Mouse (Mus musculus): Measurements from ENCODE around the gene Olfr508. TPM values are rescaled to one million over a fixed set of nuclear protein-coding genes. Genes with fewer than 3 reads are reported as not detected.

The Olfr508 gene
- total RNA-seq (2023; ENCODE audit: inconsistent age), result not detected in 4 replicates

DNA sequence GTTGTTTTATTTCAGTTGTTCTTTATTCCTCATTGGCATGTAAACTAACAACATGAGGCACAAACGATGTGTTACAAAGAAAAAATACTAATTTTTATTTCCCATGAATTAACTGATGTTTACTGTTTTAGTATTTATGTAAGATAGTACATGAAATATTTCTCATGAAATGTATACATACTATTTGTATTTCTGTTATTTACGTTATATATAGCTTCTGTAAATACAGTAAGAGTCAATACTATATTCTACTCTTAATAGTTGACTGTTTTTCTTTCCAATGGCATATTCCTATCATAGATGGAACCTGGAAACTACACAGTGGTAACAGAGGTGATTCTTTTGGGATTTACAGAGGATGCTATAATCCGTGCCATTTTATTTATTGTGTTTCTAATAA, at the start of gene Olfr508:
Gene Olfr508 (plus strand): TSS at position 301 of the 400 bp plus-strand sequence.

DNA sequence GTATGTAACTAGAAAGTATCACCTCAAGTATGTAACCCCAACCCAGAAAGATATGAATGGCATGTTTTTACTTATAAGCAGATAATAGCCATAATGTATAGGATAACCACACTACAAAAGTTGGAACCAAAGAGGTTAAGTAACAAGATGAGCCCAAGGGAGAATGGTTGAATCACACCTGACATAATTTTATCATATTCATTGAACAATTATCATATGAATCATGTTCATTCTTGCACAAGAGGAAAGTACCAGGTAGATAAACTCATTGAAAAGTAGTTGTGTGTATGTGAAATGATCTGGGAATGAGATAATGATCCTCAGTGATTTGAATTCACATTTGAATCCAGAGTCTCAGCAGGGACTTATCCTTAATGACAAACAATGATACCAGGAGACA, 19.3 kb upstream of the Olfr508 start, which contains the start of gene Olfr506:
Gene Olfr506 (plus strand): TSS at position 301 of the 400 bp plus-strand sequence.

DNA sequence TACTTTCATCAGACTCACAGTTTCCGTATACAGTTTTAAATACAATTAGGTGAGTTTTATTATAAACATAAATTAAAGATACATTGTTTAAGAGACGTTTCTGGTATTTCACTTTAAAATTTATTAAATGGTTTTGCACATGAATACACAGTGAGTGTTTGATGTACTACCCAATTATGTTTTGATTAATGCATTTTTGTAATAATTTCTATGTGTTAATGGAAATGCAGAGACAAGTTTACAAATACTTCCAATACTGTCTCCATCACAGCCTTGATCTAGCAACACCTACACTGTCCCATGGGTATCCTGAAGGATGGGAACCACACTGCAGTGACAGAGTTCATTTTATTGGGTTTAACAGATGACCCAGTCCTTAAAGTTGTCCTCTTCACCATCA, 8.3 kb upstream of the Olfr508 start, which contains the start of gene Olfr507:
Gene Olfr507 (plus strand): TSS at position 301 of the 400 bp plus-strand sequence.

DNA sequence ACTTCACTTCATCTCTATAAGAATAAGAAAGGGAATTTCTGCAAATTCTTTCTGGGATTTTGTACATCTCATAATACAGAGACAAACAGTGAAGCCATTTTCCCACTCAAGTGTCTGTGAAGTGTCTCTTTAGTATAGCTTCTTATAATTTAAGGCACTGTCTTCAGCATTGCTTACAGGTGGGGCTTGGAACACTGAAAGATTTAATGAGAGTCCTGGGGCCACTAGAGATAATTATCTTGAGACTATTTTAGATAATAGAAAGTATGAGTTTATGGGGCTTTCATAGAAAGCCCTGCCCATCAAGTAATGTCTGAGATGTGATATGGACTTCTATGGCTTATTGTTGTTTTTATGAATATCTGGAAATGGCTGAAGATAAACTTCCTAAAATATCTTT, 22.0 kb downstream of the Olfr508 start, which contains the start of gene Olfr509:
Gene Olfr509 (minus strand): TSS at position 101 of the 400 bp plus-strand sequence.

DNA sequence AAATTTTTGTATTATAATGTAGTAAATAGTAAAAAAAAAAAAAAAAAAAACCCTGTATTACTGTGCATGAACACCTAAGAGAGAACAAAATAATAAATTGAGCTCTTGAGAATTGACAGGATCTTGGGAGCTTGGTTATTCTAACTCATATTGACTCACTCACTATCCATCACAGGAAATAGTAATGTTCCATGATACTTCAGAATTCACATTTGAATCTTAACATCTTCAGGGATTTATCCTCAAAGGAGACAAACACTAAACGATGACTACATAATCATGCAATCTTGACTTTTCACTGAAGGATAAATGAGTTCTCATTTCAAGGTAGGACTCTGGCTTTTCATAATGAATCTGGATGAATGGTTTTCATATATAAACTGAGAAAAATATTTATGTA, 36.3 kb downstream of the Olfr508 start, which contains the start of gene Olfr510:
Gene Olfr510 (plus strand): TSS at position 301 of the 400 bp plus-strand sequence.

Other genes with a start within 250 kb of the Olfr508 start
- gene Olfr495, start 236.8 kb upstream of the Olfr508 start, total RNA-seq (2023; ENCODE audit: inconsistent age), result not detected in 4 replicates
- not detected in 4 replicates for gene Olfr497, start 209.6 kb upstream of the Olfr508 start, total RNA-seq (2023; ENCODE audit: inconsistent age)
- gene Olfr498, start 164.7 kb upstream of the Olfr508 start, total RNA-seq (2023; ENCODE audit: inconsistent age), result not detected in 4 replicates
- gene Olfr502, start 104.9 kb upstream of the Olfr508 start, total RNA-seq (2023; ENCODE audit: inconsistent age), result not detected in 4 replicates
- not detected in 4 replicates for gene Olfr503, start 85.5 kb upstream of the Olfr508 start, total RNA-seq (2023; ENCODE audit: inconsistent age)
- gene Olfr504, start 64.2 kb upstream of the Olfr508 start, total RNA-seq (2023; ENCODE audit: inconsistent age), result not detected in 4 replicates
- gene Olfr506, start 19.2 kb upstream of the Olfr508 start, total RNA-seq (2023; ENCODE audit: inconsistent age), result not detected in 4 replicates
- not detected in 4 replicates for gene Olfr507, start 8.2 kb upstream of the Olfr508 start, total RNA-seq (2023; ENCODE audit: inconsistent age)
- gene Olfr509, start 21.9 kb downstream of the Olfr508 start, total RNA-seq (2023; ENCODE audit: inconsistent age), result not detected in 4 replicates
- not detected in 4 replicates for gene Olfr510, start 36.4 kb downstream of the Olfr508 start, total RNA-seq (2023; ENCODE audit: inconsistent age)
- gene Olfr512, start 83.3 kb downstream of the Olfr508 start, total RNA-seq (2023; ENCODE audit: inconsistent age), result not detected in 4 replicates
- not detected in 4 replicates for gene Olfr513, start 121.0 kb downstream of the Olfr508 start, total RNA-seq (2023; ENCODE audit: inconsistent age)
- gene Olfr514, start 196.0 kb downstream of the Olfr508 start, total RNA-seq (2023; ENCODE audit: inconsistent age), result not detected in 4 replicates
- gene Olfr516, start 220.5 kb downstream of the Olfr508 start, total RNA-seq (2023; ENCODE audit: inconsistent age), result not detected in 4 replicates
- gene Olfr517, start 242.4 kb downstream of the Olfr508 start, total RNA-seq (2023; ENCODE audit: inconsistent age), result not detected in 4 replicates